Mouse (Mus musculus): ENCODE measurements around the gene Mfap1b. TPM values are rescaled to one million over a fixed set of nuclear protein-coding genes. Genes with fewer than 3 reads are reported as not detected.
"Not testable (repeated sequence)": the region's sequence is repeated elsewhere in the genome, so short reads cannot be mapped to it uniquely, and the experiment has no call there.

Gene Mfap1b
- polyA plus RNA-seq, 1 experiment, result 4.5 TPM

- peaks cover 2% of the 10 kb centered on the region; the same call in 1 of the 2 replicates for H3K4me1 ChIP-seq (ENCODE audit: control insufficient read depth, insufficient read depth, low read length)
- no peaks in the 10 kb centered on the region for H3K36me3 ChIP-seq (ENCODE audit: control insufficient read depth, insufficient read depth, low read length)
- H3K4me3 ChIP-seq (ENCODE audit: control insufficient read depth, low read depth, low read length), result no peak overlapping the region
- no peaks in the 10 kb centered on the region for H3K27me3 ChIP-seq (ENCODE audit: control insufficient read depth, insufficient read depth, low read length)
- TF ChIP-seq POLR2A (IDR thresholded peaks at IDR 0.05; ENCODE audit: control insufficient read depth, low read depth, low read length) (no peak), CTCF (IDR thresholded peaks at IDR 0.05; ENCODE audit: control insufficient read depth, insufficient read depth, insufficient replicate concordance, low read depth, low read length) (peak; percentile 55; the same call in 1 of the 2 replicates)
- no peak overlapping the region for H3K27ac ChIP-seq (ENCODE audit: control insufficient read depth, insufficient read depth, low read depth, low read length)
Measured at GRCm38 (mm10) chr2:121480498-121480897, 6.6 kb upstream of the Mfap1b start.

DNA sequence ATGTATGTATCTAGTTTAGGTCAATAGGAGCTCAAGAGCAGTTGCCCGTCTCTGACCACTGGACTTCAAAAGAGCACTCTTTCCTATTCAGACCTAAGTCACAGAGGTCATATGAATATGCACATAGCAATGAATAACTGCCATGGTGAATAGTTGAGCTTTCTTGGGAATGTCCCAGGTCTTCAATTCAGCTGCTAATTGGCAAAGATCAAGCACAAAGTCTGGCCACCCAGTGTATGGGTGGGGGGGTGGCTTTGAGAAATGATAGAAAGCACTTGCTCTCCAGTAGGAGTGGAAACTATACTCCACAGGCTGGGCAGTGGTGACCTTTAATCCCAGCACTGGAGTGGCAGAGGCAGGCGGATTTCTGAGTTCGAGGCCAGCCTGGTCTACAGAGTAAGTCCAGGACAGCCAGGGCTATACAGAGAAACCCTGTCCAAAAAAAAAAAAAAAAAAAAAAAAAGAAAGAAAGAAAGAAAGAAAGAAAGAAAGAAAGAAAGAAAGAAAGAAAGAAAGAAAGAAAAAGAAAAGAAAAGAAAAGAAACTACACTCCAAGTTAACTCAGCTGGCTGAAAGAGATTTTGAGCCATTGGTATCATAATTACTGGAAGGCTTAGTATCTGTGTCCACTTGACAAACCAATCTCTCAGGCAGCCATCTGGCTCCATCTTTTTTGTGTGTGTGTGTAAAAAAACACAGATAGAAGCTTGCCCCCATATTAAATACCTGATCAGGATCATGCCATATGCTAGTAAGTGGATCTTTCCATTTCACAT is 3.8 kb upstream of the Mfap1b start:
- H3K27ac ChIP-seq (ENCODE audit: control insufficient read depth, insufficient read depth, low read depth, low read length), result no peak overlapping the region
- H3K4me3 ChIP-seq (ENCODE audit: control insufficient read depth, low read depth, low read length), result no peak overlapping the region
- no peaks in the 10 kb centered on the region for H3K27me3 ChIP-seq (ENCODE audit: control insufficient read depth, insufficient read depth, low read length)
- no peaks in the 10 kb centered on the region for H3K36me3 ChIP-seq (ENCODE audit: control insufficient read depth, insufficient read depth, low read length)
- H3K4me1 ChIP-seq (ENCODE audit: control insufficient read depth, insufficient read depth, low read length), result peaks cover 2% of the 10 kb centered on the region; the same call in 1 of the 2 replicates
- TF ChIP-seq POLR2A (IDR thresholded peaks at IDR 0.05; ENCODE audit: control insufficient read depth, low read depth, low read length), result no peak

DNA sequence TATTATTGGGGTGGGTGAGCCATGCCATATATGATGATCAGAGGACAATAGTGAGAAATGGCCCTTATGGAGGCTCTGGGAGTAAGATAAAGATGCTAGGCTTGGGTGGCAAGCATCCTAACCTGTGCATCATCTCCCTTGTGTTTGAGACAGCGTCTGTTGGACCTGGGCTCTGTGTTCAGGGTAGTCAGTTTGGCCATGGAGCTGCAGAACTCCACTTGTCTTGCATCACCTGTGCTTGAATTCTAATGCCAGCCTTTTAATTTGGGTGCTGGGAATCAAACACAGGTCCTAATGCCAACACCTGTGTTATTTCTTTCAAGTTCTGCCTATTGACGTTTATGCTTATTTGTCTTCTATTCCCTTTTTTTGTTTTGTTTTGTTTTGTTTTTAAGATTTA is 1.4 kb upstream of the Mfap1b start:
- H3K27me3 ChIP-seq (ENCODE audit: control insufficient read depth, insufficient read depth, low read length); H3K36me3 ChIP-seq (ENCODE audit: control insufficient read depth, insufficient read depth, low read length); H3K4me3 ChIP-seq (ENCODE audit: control insufficient read depth, low read depth, low read length); H3K27ac ChIP-seq (ENCODE audit: control insufficient read depth, insufficient read depth, low read depth, low read length); H3K4me1 ChIP-seq (ENCODE audit: control insufficient read depth, insufficient read depth, low read length): not testable (repeated sequence)

- Histone ChIP-seq H3K27me3 (ENCODE audit: control insufficient read depth, insufficient read depth, low read length) (no peaks in the 10 kb centered on the region), H3K4me3 (ENCODE audit: control insufficient read depth, low read depth, low read length) (peak overlapping the region; percentile 96), H3K4me1 (ENCODE audit: control insufficient read depth, insufficient read depth, low read length) (no peaks in the 10 kb centered on the region), H3K36me3 (ENCODE audit: control insufficient read depth, insufficient read depth, low read length) (no peaks in the 10 kb centered on the region), H3K27ac (ENCODE audit: control insufficient read depth, insufficient read depth, low read depth, low read length) (peak overlapping the region; percentile 93)
- no peak for TF ChIP-seq POLR2A (IDR thresholded peaks at IDR 0.05; ENCODE audit: control insufficient read depth, low read depth, low read length)
- no peak for TF ChIP-seq CTCF (IDR thresholded peaks at IDR 0.05; ENCODE audit: control insufficient read depth, insufficient read depth, insufficient replicate concordance, low read depth, low read length)
Measured at GRCm38 (mm10) chr2:121474180-121474535, 291 bp upstream of the Mfap1b start.

- H3K4me1 ChIP-seq (ENCODE audit: control insufficient read depth, insufficient read depth, low read length); H3K4me3 ChIP-seq (ENCODE audit: control insufficient read depth, low read depth, low read length); H3K36me3 ChIP-seq (ENCODE audit: control insufficient read depth, insufficient read depth, low read length); H3K27ac ChIP-seq (ENCODE audit: control insufficient read depth, insufficient read depth, low read depth, low read length); H3K27me3 ChIP-seq (ENCODE audit: control insufficient read depth, insufficient read depth, low read length): not testable (repeated sequence)
Measured at GRCm38 (mm10) chr2:121472783-121473182, 1.1 kb downstream of the Mfap1b start.

DNA sequence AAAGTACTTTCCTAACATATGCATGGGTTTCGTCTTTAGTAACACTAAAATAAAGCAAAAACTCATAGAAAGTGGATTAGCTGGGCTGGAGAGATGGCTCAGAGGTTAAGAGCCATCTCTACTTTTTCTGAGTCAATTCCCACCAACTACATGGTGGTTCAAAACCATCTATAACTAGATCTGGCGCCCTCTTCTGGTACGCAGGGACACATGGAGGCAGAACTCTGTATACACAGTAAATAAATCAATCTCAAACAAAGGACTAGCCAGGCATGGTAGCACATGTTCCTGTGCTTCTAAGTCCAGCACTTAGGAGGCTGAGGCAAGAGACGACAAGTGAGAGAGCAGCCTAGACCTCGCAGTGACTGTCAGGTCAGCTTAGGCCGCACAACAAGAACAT is 4.9 kb downstream of the Mfap1b start:
- not testable (repeated sequence) for H3K27ac ChIP-seq (ENCODE audit: control insufficient read depth, insufficient read depth, low read depth, low read length); H3K36me3 ChIP-seq (ENCODE audit: control insufficient read depth, insufficient read depth, low read length); H3K4me1 ChIP-seq (ENCODE audit: control insufficient read depth, insufficient read depth, low read length); H3K27me3 ChIP-seq (ENCODE audit: control insufficient read depth, insufficient read depth, low read length); H3K4me3 ChIP-seq (ENCODE audit: control insufficient read depth, low read depth, low read length)

DNA sequence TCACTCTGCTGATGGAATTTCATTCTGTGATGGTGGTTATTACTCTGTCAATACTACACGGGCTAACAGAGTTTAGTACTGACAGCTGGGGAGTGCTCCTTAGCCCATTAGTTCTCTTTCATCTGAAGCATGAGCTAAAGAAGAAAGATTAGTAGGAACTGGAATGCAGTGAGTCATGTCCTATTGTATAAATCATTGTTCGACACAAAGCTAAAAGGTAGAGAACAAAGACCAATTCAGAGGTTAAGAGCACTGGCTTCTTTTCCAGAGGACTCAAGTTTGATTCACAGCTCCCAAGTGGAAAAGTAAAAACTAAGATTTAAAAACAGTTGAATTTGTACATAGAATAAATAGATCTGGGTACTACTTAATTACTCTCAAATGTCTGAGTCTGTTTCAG is 13.8 kb downstream of the Mfap1b start:
- Histone ChIP-seq H3K27ac (ENCODE audit: control insufficient read depth, insufficient read depth, low read depth, low read length) (no peak overlapping the region), H3K36me3 (ENCODE audit: control insufficient read depth, insufficient read depth, low read length) (no peaks in the 10 kb centered on the region), H3K4me1 (ENCODE audit: control insufficient read depth, insufficient read depth, low read length) (peaks cover 3% of the 10 kb centered on the region), H3K27me3 (ENCODE audit: control insufficient read depth, insufficient read depth, low read length) (no peaks in the 10 kb centered on the region), H3K4me3 (ENCODE audit: control insufficient read depth, low read depth, low read length) (no peak overlapping the region; the same call in 1 of the 2 replicates)
- no peak for TF ChIP-seq CTCF (IDR thresholded peaks at IDR 0.05; ENCODE audit: control insufficient read depth, insufficient read depth, insufficient replicate concordance, low read depth, low read length)
- no peak for TF ChIP-seq POLR2A (IDR thresholded peaks at IDR 0.05; ENCODE audit: control insufficient read depth, low read depth, low read length)

Measured in testis, adult 2 months (tissue).